Mouse (Mus musculus): Measurements from ENCODE around the gene Dynlt1a. TPM values are rescaled to one million over a fixed set of nuclear protein-coding genes. Genes with fewer than 3 reads are reported as not detected.
A peak's percentile ranks its signal among the peaks of the same experiment; 100 is the strongest.
"Not testable (repeated sequence)": the region's sequence is repeated elsewhere in the genome, so short reads cannot be mapped to it uniquely, and the experiment has no call there.

The Dynlt1a gene
- polyA plus RNA-seq (2015; fragmentation: Nextera tagmentation; extraction: Ambion mirVana): 2.9 and 3.0 TPM in 2 replicates

- DNase-seq: peak; percentile 97
- WGBS (ENCODE audit: insufficient replicate concordance): 7% methylated on average over 21 of the region's 23 CpGs
- not testable (repeated sequence) for H3K36me3 ChIP-seq (replicated peaks; ENCODE audit: insufficient read depth, low read length); H3K27me3 ChIP-seq (ENCODE audit: insufficient read depth, low read length); H3K27ac ChIP-seq (ENCODE audit: low read depth); H3K9me3 ChIP-seq (ENCODE audit: low read length); H3K4me1 ChIP-seq (ENCODE audit: insufficient read depth)
- peak; percentile 94 for ATAC-seq
- Histone ChIP-seq H3K9ac (replicated peaks) (peak within 1 kb of the TSS; percentile 59), H3K4me3 (ENCODE audit: low read depth, low read length) (peak within 1 kb of the TSS; percentile 47), H3K4me2 (ENCODE audit: low read depth, low read length) (peak within 1 kb of the TSS; percentile 66)
Measured at GRCm38 (mm10) chr17:6317339-6317985, at the start of gene Dynlt1a. Dynlt1a (minus strand) TSS chr17:6317500.

GRCm38 (mm10) chr17:6355256-6355655 is 38.0 kb upstream of the Dynlt1a start:
- H3K4me2 ChIP-seq (ENCODE audit: low read depth, low read length); H3K4me1 ChIP-seq (ENCODE audit: insufficient read depth); ATAC-seq; H3K36me3 ChIP-seq (replicated peaks; ENCODE audit: insufficient read depth, low read length); H3K27me3 ChIP-seq (ENCODE audit: insufficient read depth, low read length); H3K27ac ChIP-seq (ENCODE audit: low read depth); H3K9ac ChIP-seq (replicated peaks); H3K9me3 ChIP-seq (ENCODE audit: low read length); H3K4me3 ChIP-seq (ENCODE audit: low read depth, low read length): not testable (repeated sequence)
- DNase-seq: peak; percentile 5
- whole genome bisulfite sequencing (ENCODE audit: insufficient replicate concordance): 80% methylated on average over 10 of the region's 10 CpGs

GRCm38 (mm10) chr17:6342606-6343294 is 25.4 kb upstream of the Dynlt1a start:
- not testable (repeated sequence) for H3K27me3 ChIP-seq (ENCODE audit: insufficient read depth, low read length); H3K36me3 ChIP-seq (replicated peaks; ENCODE audit: insufficient read depth, low read length); H3K4me1 ChIP-seq (ENCODE audit: insufficient read depth); H3K4me2 ChIP-seq (ENCODE audit: low read depth, low read length); H3K9me3 ChIP-seq (ENCODE audit: low read length); H3K4me3 ChIP-seq (ENCODE audit: low read depth, low read length); DNase-seq; H3K27ac ChIP-seq (ENCODE audit: low read depth); ATAC-seq; H3K9ac ChIP-seq (replicated peaks)
- WGBS (ENCODE audit: insufficient replicate concordance): no CpG with 5 or more reads among the region's 12 CpGs

GRCm38 (mm10) chr17:6328997-6329396 is 11.7 kb upstream of the Dynlt1a start:
- H3K4me1 ChIP-seq (ENCODE audit: insufficient read depth); DNase-seq; H3K27ac ChIP-seq (ENCODE audit: low read depth); H3K4me2 ChIP-seq (ENCODE audit: low read depth, low read length); H3K4me3 ChIP-seq (ENCODE audit: low read depth, low read length); H3K9me3 ChIP-seq (ENCODE audit: low read length); H3K36me3 ChIP-seq (replicated peaks; ENCODE audit: insufficient read depth, low read length); H3K27me3 ChIP-seq (ENCODE audit: insufficient read depth, low read length); H3K9ac ChIP-seq (replicated peaks); ATAC-seq: not testable (repeated sequence)
- WGBS (ENCODE audit: insufficient replicate concordance): 78% methylated on average over 3 of the region's 4 CpGs

GRCm38 (mm10) chr17:6327554-6327953 is 10.3 kb upstream of the Dynlt1a start:
- not testable (repeated sequence) for H3K9me3 ChIP-seq (ENCODE audit: low read length); H3K4me1 ChIP-seq (ENCODE audit: insufficient read depth); H3K9ac ChIP-seq (replicated peaks); H3K4me3 ChIP-seq (ENCODE audit: low read depth, low read length); H3K27me3 ChIP-seq (ENCODE audit: insufficient read depth, low read length); DNase-seq; H3K36me3 ChIP-seq (replicated peaks; ENCODE audit: insufficient read depth, low read length); ATAC-seq; H3K27ac ChIP-seq (ENCODE audit: low read depth); H3K4me2 ChIP-seq (ENCODE audit: low read depth, low read length)
- 82% methylated on average over 7 of the region's 7 CpGs for WGBS (ENCODE audit: insufficient replicate concordance)

- H3K4me1 ChIP-seq (ENCODE audit: insufficient read depth); H3K27me3 ChIP-seq (ENCODE audit: insufficient read depth, low read length); H3K9me3 ChIP-seq (ENCODE audit: low read length); H3K4me3 ChIP-seq (ENCODE audit: low read depth, low read length); H3K36me3 ChIP-seq (replicated peaks; ENCODE audit: insufficient read depth, low read length); H3K9ac ChIP-seq (replicated peaks); ATAC-seq; H3K27ac ChIP-seq (ENCODE audit: low read depth); H3K4me2 ChIP-seq (ENCODE audit: low read depth, low read length); DNase-seq: not testable (repeated sequence)
- WGBS (ENCODE audit: insufficient replicate concordance): 66% methylated on average over 6 of the region's 6 CpGs
Measured at GRCm38 (mm10) chr17:6325543-6325942, 8.2 kb upstream of the Dynlt1a start.

- ATAC-seq; H3K27ac ChIP-seq (ENCODE audit: low read depth); H3K9ac ChIP-seq (replicated peaks); H3K9me3 ChIP-seq (ENCODE audit: low read length); H3K36me3 ChIP-seq (replicated peaks; ENCODE audit: insufficient read depth, low read length); DNase-seq; H3K27me3 ChIP-seq (ENCODE audit: insufficient read depth, low read length); H3K4me3 ChIP-seq (ENCODE audit: low read depth, low read length); H3K4me2 ChIP-seq (ENCODE audit: low read depth, low read length); H3K4me1 ChIP-seq (ENCODE audit: insufficient read depth): not testable (repeated sequence)
- WGBS (ENCODE audit: insufficient replicate concordance): 70% methylated on average over 10 of the region's 10 CpGs
Measured at GRCm38 (mm10) chr17:6325021-6325420, 7.7 kb upstream of the Dynlt1a start.

GRCm38 (mm10) chr17:6321778-6322101 is 4.4 kb upstream of the Dynlt1a start:
- not testable (repeated sequence) for H3K4me2 ChIP-seq (ENCODE audit: low read depth, low read length); H3K4me1 ChIP-seq (ENCODE audit: insufficient read depth); ATAC-seq; H3K27ac ChIP-seq (ENCODE audit: low read depth); DNase-seq; H3K9me3 ChIP-seq (ENCODE audit: low read length); H3K36me3 ChIP-seq (replicated peaks; ENCODE audit: insufficient read depth, low read length); H3K4me3 ChIP-seq (ENCODE audit: low read depth, low read length); H3K27me3 ChIP-seq (ENCODE audit: insufficient read depth, low read length); H3K9ac ChIP-seq (replicated peaks)
- WGBS (ENCODE audit: insufficient replicate concordance): no CpG with 5 or more reads among the region's 10 CpGs

GRCm38 (mm10) chr17:6321081-6321777 is 3.9 kb upstream of the Dynlt1a start:
- not testable (repeated sequence) for H3K9me3 ChIP-seq (ENCODE audit: low read length); H3K36me3 ChIP-seq (replicated peaks; ENCODE audit: insufficient read depth, low read length); H3K27ac ChIP-seq (ENCODE audit: low read depth); DNase-seq; H3K4me2 ChIP-seq (ENCODE audit: low read depth, low read length); H3K4me1 ChIP-seq (ENCODE audit: insufficient read depth); ATAC-seq; H3K9ac ChIP-seq (replicated peaks); H3K27me3 ChIP-seq (ENCODE audit: insufficient read depth, low read length); H3K4me3 ChIP-seq (ENCODE audit: low read depth, low read length)
- 4% methylated on average over 5 of the region's 60 CpGs for WGBS (ENCODE audit: insufficient replicate concordance)
